Mouse (Mus musculus): ENCODE data around the gene Olfr172.

The Olfr172 gene

DNA sequence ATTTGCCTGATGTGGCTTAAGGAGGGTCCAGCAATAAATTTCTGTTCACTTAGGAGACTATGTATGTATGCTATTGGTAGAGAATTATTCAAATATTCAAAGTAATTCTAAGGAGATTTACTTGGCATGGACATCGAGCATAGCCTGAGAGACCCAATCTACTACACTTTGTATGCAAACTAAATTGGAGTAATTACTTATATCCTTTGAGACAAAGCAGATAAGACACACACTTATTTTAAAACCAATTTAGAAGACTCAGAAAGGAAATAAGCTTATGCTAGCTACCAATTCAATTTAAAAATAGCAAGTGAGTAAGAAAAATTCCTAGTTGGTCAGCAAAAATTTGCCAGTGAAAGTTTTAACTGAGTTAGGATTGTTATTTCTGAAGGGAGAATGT, at the start of gene Olfr172:
Gene Olfr172, minus strand, starts transcription at position 101 of the 400 bp plus-strand sequence.
- no peak for DNase-seq

DNA sequence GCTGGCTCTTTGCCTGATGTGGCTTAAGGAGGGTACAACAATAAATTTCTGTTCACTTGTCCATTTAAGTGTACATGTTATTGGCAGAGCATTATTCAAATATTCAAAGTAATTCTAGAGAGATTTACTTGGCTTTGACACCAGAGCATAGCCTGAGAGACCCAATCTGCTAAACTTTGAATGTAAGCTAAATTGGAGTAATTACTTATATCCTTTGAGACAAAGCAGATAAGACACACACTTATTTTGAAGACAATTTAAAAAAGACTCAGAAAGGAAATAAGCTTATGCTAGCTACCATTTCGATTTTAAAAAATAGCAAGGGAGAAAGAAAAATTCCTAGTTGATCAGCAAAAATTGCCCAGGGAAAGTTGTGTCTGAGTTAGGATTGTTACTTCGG, 37.2 kb upstream of the Olfr172 start, which contains the start of gene Olfr173:
Gene Olfr173, minus strand, starts transcription at position 101 of the 400 bp plus-strand sequence.
- no peak for DNase-seq

DNA sequence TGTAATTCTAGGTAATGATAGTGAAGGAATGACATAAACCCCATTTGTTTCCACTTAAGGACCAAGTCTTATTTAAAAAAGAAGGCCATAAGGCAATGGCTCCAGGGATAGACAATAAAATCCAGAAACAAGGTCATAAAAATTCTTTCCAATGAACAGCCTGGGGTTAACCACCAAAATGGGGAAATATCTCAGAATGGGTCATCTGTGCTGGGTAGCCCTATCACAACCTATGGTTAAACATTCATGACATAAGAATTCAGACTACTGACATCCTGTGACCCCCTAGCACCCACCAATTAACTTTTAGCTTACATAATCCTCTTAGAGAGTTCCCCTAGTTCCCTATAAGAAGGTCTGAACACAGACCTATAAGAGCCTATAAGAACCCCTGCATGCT, 6.8 kb downstream of the Olfr172 start:
- no peak for DNase-seq

DNA sequence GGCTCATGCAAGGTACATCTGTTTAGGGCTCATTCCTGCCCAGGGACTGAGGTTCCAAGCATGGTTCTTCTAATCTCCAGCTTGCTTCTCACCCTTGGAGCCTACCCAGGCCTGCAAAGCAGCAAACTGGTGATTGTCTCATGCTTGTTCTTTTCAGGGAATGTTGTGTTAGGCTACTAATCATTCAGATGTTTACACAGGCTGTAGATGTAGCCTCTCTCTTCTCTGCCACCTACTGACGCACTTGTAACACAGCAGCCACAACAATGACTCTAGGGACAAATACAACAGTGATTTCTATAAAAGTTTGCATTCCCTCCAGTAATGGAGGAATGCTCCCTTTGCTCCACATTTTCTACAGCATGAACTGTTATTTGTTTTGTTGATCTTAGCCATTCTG, 11.7 kb downstream of the Olfr172 start:
- no peak for DNase-seq

DNA sequence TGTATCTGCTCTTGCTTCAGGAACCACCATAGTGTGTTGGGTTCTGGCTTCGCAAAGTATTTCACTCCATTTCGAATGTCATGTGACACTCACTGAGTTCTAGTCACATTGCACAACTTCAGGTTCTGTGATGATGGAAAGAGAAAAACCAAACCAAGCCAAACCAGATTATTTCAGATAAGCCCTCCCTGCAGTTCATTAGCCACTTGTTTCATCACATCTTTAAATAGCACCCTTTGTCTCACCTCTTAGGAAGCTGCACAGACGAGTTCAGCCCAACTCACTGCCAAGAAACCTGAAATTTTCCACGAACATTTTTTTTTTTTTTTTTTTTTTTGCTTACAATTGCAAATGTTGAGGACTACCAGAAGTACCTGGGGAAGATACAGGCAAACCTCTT, 16.3 kb downstream of the Olfr172 start:
- DNase-seq: no peak

DNA sequence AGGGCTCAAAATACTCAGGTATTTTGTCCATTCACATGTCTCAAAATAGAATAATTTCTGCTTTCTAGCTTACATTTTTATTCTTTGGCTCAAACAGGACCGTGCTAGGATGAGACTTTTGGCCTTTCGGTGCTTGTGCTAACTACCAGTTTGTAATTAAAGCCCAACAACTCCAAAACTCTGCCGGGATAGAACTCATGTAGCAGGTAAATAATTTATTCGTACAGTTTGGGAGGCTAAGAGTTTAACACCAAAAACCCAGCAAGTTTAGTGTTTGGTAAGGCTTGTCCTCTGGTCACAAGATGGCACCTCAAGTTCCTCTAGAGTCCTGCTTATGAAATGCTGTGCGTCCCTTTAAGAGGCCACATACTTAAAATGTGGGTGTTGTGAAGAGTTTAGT, 22.2 kb downstream of the Olfr172 start:
- DNase-seq: no peak

DNA sequence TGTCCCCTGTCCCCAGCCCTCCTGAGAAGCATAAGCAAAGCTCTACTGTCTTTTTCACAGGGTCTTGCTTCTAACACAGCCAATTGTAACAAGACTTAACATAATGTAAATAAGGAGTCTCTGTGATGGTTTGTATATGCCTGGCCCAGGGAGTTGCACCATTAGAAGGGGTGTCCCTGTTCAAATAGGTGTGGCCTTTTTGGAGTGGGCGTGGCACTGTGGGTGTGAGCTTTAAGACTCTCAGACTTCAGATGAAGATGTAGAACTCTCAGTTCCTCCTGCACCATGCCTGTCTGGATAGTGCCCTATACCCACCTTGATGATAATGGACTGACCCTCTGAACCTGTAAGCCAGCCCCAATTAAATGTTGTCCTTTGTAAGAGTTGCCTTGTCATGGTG, 24.2 kb downstream of the Olfr172 start:
- DNase-seq: no peak

DNA sequence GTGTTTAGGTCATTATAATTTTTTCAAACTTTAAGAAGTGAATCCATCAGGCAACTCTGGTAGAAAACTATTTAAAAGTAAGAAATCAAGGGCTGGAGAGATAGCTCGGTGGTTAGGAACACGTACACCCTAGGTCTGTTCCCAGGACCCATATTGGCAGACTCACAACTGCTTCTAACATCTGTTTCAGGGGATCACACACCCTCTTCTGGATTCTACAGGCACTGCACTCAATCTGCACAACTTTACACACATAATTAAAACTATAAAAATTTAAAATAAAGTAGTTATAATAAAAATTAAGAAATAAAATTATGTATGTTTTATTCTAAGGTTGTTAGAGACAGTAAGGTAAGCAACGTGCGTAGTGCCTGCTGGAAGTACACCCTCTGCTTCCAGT, 24.8 kb downstream of the Olfr172 start:
- no peak for DNase-seq

DNA sequence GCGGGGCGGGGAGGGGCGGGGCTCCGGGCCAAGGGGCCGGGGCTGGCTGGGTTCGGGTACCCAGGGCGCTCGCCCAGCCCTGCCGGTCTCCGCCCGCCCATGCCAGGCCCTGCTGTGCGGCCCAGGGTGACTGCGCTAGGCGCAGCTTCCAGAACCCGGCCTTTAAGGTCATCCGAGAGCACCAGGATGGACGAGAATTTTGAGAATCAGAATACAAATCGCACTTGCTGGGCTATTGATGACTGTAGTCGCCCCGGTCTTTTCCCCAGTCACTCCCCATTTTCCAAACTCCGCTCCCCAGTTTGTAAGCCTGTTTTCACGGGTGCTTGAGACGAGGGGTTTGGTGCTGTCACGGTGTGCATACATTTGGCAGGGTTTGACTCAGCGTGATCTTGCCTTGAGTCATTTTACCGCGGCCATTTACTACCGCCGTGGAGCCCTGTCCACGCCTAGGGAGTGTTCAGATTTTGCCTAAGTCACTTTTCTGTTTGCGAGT, 34.8 kb downstream of the Olfr172 start:
- DNase-seq: no peak

DNA sequence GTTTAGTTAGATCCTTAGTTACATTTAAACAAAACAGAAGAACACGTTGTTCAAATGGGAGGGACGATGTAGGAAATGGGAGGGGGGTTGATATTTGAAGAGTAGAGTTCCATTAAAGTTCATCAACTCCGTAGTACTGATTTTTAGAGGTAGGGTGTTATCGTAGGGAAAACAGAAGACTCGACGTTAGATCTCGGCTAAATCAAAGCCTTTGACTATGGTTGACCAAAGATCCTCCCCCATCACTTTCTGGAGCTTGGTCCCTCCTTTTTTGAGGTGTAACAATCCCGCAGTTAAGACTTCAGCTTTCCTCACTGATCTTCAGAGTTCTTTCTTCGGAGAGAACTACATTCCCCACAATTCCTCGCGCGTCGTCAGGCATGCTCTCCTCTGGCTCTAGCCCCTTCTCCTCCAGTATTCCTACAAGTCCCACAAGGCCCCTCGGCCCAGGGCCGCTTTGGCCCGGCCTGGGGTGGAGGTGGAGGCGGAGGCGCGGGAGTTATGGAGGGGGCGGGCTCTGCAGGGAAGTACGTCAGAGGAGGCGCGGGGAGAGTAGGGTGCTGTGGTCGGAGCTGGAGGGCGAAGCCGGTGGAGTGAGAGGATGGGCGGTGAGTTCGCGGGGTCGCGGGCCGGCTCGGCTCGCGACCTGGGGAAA, 35.4 kb downstream of the Olfr172 start, which contains the start of gene Cldnd1:
Gene Cldnd1, plus strand, starts transcription at position 434 of the 655 bp plus-strand sequence.
- DNase-seq: peak; percentile 92

DNA sequence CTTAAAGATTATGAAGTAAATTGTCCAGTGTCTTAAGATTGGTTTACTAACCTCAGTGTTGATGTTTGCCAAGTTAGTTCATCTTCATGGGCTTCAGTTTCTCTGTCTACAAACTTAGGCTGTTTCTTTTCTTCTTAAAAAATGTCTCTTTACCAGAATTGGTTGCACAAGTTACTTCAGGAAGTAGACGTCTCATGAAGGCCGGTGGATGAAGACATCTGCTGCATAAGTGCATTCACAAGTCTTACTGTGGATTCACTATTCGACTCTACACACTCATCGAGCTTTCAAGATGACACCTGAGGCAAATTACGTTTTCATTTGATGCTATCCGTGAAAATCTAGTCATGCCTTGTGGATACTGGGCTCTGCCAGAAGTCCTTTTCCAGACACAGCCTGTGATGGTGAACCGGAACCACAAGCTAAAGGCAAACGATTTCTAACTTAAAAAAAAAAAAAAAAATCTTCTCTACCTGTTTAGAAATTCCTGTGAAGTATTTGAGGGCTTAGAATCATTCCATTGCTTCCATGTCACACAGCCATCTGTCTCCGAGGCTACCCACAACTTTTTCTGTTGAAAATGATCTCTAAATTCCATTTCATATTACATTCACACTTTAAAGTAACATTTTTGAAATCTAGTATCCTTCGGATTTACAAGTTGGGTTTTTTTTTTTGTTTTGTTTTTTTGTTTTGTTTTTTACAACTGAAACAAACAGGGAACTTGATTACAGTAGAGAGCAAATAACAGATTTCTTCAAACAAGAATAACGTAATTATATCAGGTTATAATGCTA, 36.1 kb downstream of the Olfr172 start:
- DNase-seq: no peak

DNA sequence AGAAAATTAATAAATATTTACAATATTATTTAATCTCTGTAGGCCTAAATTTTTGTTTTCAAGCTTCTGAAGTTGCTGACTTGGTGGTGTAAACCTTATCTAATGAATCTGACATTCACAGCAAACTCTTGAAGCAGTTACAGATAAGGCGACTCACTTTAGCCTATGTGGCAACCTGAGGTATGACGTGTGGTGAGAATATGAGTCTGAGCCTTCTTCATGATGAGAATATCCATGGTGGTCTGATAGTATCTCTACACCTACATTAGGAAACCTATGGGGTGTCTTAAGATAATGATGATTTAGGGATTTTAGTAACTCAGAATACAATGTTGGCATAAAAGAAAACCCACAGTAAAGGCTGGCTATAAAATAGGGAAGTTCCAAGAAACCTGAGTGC, 40.7 kb downstream of the Olfr172 start:
- DNase-seq: no peak

DNA sequence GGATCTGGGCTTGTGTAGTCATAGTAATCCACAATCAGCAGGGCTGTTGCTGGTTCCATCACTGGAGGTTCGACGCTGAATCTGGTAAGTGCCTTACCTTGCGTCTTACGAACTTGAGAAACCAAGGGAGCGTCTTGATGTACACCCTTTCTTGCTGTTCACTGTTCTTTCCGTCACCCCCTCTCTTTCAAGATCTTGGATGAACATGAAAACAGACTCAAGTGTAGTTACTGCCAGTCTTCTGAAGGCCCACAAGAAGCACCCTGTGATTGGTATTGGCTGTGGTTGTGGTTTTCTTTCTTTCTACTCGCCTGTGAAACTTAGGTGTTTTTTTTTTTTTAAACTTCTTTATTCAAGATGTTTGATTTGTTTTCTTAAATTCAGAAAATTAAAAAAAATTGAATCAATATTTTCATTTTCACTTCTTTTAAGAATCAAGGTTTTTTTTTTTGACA, 44.3 kb downstream of the Olfr172 start, which contains the start of gene Gpr15:
Gene Gpr15, minus strand, starts transcription at position 405 of the 455 bp plus-strand sequence.
- no peak for DNase-seq

DNA sequence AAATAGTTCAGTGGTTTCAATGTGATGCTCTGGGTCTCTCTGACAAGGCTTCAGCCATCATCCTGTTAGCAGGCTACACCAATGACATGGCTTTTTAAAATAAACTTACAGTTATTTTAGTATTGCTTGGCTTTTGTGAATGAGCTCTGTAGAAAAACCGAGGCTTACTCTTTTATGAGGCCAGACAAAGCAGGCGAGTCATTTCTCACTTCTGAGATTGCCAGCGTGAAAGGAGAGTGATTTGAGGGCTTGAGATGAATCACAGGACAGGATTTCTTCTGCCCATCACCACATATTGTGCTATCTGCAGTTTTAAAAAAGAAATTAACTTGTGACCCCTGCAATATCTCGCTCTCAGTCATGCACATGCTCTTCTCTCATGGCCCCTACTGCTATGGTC, 48.0 kb downstream of the Olfr172 start:
- DNase-seq: no peak

DNA sequence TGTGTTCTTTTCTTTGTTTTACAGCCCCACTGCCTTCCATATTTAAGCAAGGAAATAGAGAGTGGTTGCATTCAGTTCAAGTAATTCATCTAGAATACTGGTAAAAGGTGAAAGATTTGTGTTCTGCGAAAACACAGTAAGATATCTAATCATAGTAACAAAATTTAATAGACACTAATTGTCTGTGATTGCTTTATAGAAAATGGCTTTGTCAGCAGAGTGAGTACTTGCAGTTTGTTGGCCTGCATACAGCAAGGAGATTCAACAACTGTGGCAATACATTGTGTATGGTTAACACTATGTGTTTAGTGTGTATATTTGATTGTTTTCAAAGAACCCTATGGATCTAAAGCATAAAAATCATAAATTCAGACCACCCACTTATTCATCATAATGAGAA, 49.8 kb downstream of the Olfr172 start:
- no peak for DNase-seq

DNA sequence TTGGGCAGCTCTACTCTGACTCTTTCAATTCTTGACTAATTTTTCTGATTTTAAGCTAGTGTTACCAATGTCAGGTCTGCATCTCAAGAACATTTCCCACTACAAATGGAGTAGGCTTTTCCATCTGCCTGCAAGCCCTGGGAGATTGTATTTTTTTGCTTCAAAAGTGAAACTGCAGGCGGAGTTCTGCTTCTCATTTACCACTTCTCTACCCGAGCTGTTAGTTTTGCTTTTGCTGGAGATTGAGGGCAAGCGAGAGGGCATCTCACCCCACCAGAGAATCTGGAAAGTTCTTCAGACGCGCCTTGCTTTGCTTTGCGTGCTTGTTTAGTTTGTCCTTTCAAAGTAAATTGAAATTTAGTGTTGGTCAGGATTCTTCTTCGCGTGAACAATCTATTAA, 50.8 kb downstream of the Olfr172 start:
- no peak for DNase-seq
